Mouse (Mus musculus) ovary, adult 18-20 months (tissue): ENCODE measurements around the gene Mki67.
"Not testable (repeated sequence)": the region's sequence is repeated elsewhere in the genome, so short reads cannot be mapped to it uniquely, and the experiment has no call there.

Experiments used
- DNase-seq: peaks from one replicate; pipeline ENCODE4 v3.0.0; 2022; ENCODE audit warnings: low spot score, mixed read lengths

Mki67 gene

DNA sequence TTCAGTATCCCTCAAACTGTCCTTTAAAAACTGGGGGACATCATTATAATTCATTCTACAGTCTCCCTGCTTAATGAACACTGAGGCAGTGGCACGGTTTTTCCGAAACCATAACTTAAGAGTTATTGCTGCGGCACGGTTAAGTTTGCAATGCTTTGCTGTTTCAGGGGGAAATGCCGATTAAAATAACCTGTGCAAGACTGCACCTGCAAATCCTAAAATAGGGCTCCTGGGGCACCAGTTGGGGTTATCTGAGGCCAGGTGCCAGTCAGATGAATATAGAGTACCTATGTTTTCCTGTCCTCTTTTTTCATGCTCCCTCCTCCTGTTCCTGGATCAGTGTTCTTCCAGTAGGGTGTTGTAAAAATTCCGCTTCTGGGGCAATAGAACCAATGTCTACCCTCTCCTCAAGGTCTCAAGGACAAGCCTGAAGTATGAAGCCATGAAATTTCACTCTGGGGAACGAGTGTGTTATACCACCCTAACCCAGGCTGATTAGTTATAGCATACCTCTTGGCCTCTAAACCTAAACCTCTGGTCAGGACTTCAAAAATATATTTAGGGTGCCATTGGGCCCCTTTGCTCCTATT, 902 bp upstream of the Mki67 start:
- DNase-seq, result no peak

DNA sequence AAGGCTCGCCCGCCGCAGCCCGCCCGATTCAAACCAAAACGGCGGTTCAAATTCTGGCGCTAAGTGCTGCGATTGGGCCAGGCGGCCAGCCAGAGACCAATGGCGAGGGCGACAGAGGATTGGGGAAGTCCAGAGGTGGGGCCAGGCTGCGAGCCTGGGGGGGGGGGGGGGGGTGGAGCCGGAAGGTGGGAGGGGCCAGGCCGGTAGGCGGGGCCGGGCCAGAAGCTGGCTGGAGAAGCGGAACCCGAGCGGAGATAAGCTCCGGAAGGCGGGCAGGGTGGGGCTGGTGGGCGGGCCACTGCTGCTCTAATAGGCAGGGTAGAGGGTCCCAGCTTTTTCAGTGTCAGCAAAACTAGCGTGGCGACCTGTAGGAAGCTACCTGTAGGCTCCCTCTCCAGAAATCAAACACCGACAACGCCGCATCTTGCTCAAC, 300 bp upstream of the Mki67 start:
- peak; percentile 87 for DNase-seq

DNA sequence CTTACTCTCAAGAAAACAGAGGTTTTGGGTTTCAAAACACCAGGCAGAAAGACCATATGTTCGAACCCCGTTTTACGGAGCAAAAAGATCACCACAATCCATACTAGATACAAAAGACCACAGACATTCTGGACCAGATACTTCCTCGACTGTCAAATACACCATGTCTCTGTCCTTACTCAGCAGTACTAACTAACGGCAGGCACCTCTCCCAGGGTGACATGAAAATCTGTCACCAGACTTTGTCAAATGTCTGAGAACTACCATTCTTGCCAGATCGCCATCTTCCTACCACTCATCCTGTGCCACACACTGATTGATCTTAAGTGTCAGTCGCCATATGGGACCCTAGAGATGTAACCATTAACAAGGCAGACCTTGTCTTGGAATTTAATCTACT, 995 bp downstream of the Mki67 start:
- DNase-seq, result no peak

DNA sequence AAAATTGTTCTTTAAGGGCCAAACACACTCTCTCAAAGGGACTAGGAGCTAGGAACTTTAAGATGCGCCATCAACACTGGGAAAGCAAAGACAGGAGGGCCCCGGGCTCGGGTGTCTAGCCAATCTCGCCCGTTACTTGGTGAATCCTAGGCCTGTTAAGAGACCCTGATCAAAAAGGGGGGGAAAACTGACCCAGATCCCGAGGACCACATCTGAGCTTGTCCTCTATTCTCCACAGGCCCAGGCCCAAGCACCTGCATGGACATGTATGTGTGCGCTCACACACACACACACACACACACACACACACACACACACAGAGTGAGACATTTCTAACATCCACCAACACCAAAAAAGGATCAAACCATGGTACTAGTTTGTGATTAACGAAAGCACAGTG, 2.8 kb downstream of the Mki67 start:
- no peak for DNase-seq

DNA sequence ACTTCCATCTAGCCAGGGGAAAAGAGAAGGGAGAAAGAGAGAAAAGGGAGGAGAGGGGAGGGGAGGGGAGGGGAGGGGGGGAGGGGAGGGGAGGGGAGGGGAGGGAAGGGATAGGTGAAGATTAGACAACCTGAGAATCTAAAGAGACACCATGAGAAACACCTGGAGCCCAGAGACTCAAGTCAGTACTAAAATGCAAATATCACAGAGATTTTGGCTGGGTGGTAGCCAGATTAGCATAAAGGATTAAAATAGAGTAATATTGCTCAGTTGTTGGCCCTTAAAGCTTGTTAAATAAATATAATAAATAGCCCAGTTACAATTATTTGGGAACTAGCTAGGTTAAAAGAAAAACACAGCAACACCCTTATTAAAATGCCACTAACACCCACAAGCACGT, 3.6 kb downstream of the Mki67 start:
- no peak for DNase-seq

DNA sequence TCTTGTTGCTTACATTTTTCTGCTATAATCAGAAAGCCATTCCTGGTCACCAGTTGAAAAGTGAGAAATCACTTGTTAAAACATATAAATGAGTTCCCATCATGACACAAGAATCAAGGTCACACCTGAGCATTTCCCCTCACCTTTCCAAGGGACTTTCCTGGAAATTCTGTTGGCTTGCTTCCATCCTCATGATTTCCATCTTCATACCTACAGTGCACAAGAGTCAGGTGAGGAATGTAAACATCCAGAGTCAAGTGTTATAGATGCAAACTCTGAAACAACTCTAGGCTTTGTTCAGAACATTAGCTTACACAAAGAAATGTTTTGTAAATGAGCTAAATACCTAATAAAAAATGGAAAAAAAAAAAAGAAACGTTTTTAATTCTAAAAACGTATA, 5.5 kb downstream of the Mki67 start:
- DNase-seq, result no peak

DNA sequence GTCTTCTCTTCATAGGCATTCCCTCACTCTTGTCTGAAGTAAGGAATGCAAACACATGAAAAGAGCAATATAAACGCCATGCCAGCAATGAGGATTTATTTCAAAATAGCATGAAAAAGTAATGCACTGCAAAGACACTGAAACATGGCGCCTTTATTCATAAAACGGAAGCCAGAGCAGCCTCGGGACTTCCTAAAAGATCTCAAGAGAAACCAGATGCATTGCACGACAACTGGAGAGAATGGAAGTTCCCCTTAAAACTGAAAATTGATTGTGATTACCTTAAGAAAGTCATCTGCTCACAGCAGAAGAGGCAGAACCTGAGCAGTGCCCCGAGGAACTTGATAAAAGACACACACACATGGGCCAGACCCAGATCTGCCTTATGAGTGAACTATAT, 10.4 kb downstream of the Mki67 start:
- no peak for DNase-seq

DNA sequence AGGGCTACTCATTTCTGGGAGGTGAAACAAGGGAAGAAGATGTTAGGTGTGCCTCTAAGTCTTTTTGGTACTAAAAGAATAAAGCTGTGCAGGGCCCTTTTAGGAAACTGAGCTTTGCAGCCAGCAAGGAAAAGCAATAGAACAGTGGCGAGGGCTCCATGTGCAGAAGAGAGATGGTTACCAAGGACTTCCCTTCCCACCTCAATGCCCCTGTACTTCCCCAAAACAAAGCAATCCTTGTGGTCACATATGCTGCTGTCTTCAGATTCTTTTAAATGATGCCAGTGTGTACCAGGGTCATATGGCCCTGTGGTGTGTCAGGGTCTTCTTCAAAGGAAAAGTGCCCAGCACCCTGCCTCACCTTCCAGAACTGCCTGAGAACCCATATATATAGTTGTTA, 11.1 kb downstream of the Mki67 start:
- DNase-seq, result no peak

DNA sequence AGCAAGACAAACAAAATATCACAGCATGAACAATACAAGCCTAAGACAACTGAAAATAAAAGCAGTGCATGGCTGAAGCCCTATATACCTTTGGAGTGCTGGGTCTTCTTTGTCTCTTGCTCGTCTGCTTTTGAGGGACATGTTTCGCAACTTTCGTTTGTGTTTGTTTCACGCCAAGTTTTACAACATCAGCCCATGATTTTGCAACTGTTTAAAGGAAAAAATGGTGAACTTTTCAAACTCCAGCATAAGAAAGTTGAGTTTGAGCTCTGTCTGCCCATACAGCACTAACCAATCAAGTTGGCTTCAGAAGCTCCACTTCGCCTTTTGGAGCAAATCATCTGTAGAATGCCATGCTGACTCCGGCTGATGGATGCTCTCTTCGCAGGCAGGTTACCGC, 11.9 kb downstream of the Mki67 start:
- DNase-seq, result no peak

DNA sequence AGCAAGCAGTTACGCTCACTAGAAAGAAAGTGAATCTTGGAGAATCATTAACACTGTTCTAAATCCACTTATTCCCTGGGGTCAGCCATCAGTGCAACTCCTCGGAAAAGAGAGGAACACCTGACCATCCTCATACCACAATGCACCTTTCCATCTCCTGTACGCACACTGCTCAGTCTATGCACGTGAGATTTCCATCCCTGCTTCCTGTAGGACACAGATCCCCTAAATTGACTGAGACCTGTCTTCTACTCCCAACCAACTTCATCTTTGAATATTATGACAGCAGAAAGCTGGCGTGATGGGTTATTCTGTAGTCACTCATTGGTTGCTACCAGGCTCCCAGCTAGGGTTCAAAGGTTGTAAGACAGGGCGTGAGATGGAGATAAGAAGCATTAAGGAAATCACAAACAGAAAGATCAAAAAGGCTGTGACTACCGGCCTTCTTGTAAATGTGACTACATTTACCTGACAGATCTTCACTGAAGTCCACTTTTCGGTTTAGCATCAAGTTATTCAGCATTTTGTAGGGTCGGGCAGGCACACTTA, 12.5 kb downstream of the Mki67 start:
- DNase-seq, result no peak

DNA sequence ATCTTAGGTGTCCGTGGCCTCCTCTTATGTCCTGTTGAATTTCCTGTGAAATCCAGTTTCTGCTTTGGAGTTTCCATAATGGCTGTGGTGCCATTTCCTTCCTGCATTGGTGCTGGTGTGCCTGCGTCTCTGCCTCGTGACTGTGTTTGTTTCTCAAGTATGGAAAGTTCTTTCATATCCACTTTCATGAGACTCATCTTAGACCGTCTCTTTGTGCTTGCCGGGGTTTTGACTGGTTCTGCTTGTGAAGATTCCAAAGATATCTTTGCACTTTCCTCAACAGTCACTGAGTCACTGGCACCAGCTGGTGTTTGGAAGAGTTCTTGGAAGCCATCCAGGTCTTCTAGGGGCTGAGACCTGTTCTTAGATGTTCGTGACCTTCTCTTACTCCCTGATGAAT, 16.8 kb downstream of the Mki67 start:
- not testable (repeated sequence) for DNase-seq

DNA sequence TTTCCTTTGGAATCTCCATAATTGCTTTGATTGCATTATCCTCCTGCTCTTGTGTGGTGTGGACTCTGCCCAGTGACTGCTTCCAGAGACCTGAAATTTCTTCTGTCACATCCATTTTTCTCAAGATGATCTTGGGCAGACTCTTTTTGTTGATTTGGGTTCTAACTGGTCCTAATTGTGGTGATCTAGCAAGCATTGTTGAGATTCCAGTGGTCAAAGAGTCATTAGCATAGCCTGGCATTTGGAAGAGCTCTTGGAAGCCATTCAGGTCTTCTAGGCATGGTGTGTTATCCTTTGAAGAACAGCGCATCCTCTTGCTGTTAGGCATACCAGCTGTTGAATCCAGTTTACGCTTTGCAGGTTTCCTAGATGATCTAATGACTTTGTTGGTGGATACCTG, 17.8 kb downstream of the Mki67 start:
- DNase-seq, result no peak

DNA sequence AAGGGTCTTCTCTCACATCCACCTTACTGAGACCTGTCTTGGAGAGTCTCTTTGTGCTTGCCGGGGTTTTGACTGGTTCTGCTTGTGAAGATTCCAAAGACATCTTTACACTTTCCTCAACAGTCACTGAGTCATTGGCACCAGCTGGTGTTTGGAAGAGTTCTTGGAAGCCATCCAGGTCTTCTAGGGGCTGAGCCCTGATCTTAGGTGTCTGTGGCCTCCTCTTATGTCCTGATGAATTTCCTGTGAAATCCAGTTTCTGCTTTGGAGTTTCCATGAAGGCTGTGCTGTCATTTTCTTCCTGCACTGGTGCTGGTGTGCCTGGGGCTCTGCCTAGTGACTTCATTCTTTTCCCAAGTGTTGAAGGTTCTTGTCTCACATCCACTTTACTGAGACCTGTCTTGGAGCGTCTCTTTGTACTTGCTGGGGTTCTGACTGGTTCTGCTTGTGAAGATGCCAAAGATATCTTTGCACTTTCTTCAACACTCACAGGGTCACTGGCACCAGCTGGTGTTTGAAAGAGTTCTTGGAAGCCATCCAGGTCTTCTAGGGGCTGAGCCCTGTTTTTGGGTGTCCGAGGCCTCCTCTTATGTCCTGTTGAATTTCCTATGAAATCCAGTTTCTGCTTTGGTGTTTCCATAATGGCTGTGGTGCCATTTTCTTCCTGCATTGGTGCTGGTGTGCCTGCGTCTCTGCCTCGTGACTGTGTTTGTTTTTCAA, 19.0 kb downstream of the Mki67 start:
- not testable (repeated sequence) for DNase-seq

DNA sequence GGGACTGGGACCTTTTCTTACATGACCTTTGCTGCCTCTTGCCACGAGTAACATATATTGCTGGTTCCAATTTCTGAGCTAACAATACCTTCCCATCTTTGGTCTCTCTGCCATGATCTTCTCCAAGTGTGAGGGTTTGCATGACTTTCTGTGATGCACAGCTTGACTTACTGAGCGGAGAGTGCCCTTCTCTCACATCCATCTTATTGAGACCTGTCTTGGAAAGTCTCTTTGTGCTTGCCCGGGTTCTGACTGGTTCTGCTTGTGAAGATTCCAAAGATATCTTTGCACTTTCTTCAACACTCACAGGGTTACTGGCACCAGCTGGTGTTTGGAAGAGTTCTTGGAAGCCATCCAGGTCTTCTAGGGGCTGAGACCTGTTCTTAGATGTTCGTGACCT, 20.0 kb downstream of the Mki67 start:
- DNase-seq, result no peak

DNA sequence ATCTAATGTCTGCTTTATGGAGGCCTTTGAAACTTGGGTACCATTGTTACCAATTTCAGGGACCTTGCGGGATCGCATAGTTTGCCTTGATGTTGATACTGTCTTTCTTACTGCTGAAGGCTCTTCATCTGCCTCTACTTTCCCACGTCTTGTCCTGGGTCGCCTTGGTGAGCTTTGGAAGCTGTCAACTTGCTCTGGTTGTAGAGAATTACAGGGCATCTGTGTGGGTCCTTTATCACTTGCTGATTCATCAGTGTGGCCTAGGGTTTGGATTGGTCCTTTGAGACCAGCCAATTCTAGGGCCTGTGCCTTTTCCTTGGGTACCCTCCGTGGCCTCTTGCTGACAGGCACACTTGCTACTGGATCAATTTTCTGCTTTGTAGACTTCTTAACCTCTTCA, 21.4 kb downstream of the Mki67 start:
- DNase-seq, result no peak

DNA sequence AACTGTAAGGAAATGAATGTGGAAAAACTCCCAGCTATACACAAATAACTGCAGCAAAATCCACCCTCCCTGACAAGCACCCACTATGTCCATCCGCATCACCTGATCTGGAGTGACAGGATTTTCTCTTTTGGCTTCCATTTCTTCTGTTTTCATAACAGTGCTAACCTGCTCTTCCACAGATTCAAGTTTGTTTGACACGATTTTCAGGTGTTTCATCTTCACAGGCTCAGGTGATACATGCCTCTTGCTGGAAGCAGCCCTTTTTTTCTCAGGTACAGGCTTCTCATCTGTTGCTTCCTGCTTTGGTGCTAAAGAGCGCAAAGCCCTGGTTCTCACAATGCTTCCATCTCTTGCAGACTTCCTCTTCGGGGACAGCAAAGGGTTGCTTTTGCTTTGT, 22.0 kb downstream of the Mki67 start:
- no peak for DNase-seq

DNA sequence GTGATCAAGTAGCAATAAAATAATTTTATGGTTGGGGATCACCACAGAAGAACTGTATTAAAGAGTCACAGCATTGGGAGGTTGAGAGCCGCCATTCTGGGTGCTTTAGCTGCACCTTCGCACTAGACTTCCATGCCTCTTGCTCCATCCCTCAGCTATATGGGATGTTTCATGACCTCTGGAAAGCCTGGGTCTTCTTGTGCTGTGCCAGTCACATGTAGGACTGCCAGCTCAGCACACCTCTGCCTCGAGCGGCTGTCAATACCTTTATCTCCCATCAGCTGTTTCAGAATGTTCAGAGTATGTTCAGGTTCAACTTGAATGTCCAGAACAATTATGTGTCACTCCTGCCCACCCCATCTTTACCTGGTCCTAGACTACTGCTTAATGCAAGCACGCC, 24.2 kb downstream of the Mki67 start:
- DNase-seq, result no peak

DNA sequence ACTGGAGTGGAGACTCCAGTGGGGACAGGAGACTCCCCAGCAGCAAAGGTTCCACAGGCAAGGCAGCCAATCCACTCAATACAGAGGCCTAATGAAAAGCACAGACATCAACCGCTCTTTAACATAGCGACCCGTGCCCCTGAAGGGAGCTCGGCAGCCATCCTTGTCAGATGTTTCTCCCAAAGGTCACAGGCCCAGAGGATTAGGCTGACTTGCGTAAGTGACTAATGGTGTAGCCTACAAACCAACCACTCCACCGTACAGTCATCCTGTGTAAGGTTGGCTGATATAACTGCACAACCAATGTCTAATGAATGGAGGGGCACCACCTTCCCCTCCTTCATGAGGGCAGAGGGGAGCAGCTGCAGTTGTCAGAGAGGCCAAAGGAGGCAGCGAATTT, 26.8 kb downstream of the Mki67 start:
- no peak for DNase-seq

DNA sequence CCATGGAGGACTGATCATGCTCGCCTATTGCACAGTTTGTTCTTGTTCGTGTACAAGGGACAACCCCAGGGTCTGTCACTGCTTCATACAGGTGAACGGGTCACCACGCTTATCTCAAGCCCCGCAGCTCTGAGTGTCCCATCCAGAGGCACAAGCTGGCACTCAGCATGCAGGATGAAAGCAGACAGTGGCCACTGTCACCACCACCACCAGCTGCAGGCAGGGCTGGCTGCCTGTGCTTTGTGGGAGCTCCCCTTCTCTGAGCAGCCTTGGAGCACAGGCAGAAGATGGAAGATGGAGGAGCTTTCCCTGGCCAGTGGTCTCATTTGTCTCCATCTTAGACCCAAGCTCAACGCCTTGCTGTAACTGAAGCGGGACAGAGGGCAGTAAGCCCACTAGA, 31.2 kb downstream of the Mki67 start:
- no peak for DNase-seq

DNA sequence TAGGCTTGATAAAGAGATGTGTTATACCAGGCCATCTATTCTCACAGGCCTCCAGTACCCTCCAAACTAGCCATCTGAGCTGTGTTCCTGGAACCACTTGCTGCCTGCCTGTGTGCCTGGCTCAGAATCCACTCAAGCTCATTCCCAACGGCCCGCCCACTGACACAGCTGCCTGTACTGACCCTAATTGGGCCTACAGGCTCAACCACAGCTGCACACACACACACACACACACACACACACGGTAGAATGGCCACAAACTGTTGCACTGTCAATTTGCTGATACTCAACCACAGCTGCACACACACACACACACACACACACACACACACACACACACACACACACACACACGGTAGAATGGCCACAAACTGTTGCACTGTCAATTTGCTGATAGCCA, 32.1 kb downstream of the Mki67 start:
- not testable (repeated sequence) for DNase-seq

DNA sequence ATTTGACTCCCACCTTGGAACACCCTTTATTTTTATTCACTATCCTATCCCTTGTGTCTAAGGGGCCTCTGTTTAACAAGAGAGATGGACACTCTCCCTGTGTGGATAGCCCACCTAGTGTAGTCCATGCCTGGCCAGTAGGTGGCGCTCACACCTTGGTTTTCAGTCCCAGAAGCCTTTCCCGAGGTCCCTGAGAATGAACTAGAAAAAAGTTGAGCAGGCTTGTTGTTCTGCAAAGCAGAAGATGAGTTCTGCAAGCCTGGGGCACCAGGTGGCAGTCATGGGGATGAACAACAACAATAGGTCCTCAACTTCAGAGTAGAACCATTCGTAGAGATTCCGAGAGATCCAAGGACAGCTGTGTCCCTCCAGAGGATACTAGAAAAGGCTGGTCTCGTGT, 35.8 kb downstream of the Mki67 start:
- DNase-seq, result no peak

DNA sequence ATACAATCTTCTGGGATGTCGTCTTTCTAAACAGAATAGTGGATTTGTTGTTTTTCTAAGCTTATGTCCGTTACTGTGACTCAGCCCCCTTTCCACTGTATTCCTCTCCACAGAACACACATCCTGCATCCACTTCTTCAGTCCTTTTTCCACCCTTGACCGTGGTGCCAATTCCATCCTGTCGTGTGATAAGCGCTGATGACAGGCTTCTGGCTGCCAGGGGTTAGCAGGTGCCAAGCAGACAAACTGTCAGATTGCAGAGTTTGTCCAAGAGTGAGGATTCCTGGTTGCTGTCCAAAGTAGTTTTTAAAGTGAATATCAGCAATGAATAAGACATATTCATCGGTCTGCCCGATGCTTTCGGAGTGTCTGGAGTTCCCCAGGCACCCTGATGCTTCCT, 39.4 kb downstream of the Mki67 start:
- no peak for DNase-seq

DNA sequence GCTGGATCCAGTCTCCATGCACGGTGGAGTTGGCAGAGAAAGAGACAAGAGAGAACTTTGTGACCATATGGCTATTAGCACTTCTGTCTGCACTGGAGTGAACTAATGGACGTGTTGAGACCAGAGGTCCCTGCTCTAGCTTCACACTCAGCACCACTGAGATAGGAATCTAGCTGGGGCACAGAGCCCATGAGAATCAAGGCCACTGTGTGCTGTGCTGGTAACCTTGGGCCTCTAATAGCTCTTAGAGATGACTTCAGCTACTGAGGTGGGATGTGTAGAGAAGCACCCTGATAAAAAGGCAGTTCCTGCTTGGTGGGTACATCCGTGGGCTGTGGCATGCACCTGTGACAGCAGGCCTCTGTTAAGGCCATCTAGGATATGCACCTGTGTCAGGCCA, 42.6 kb downstream of the Mki67 start:
- DNase-seq, result no peak
